Mouse (Mus musculus) embryonic fibroblast, embryonic 13.5 days (primary cell): Measurements from ENCODE around the gene Vstm4. TPM values are rescaled to one million over a fixed set of nuclear protein-coding genes. Genes with fewer than 3 reads are reported as not detected.

ENCODE experiments used
- H3K27ac ChIP-seq: 2 replicates; pipeline ENCODE4 v1.5.1; 2012; ENCODE audit warnings: low read length, control low read depth, inconsistent platforms; ENCODE audit not compliant: insufficient read depth
- H3K4me1 ChIP-seq: 2 replicates; pipeline ENCODE4 v1.6.1; 2011; ENCODE audit warnings: low read length; ENCODE audit not compliant: control insufficient read depth, insufficient read depth
- H3K4me3 ChIP-seq: 2 replicates; pipeline ENCODE4 v1.5.1; 2011; ENCODE audit warnings: mild to moderate bottlenecking, control low read depth, low read length; ENCODE audit not compliant: insufficient read depth
- CTCF ChIP-seq: IDR thresholded peaks from 2 replicates; pipeline ENCODE4 v1.5.1; 2011; ENCODE audit warnings: mild to moderate bottlenecking, control low read depth, low read length, moderate library complexity, borderline replicate concordance; ENCODE audit not compliant: insufficient read depth
- POLR2A ChIP-seq: IDR thresholded peaks from 2 replicates; pipeline ENCODE4 v1.6.1; 2011; ENCODE audit warnings: low read depth, mild to moderate bottlenecking, control low read depth, low read length, moderate library complexity
- polyA plus RNA-seq: library from polyadenylated mRNA; stranded (reverse); fragments of >200 nt; gene quantifications from 2 replicates; pipeline ENCODE4 v1.2.4, GENCODE M21; 2011; ENCODE audit warnings: low read depth; ENCODE audit not compliant: missing spikeins, insufficient read length

The Vstm4 gene
- polyA plus RNA-seq, 1 experiment, result 3.9 TPM

- no peaks in the 10 kb centered on the region for H3K4me1 ChIP-seq
- no peak overlapping the region for H3K27ac ChIP-seq
- H3K4me3 ChIP-seq, result no peak overlapping the region
- TF ChIP-seq CTCF (no peak), POLR2A (no peak)
Observed at GRCm38 (mm10) chr14:32858361-32858760, 1.8 kb downstream of the Vstm4 start.

GRCm38 (mm10) chr14:32858941-32859510, 2.5 kb downstream of the Vstm4 start:
- H3K27ac ChIP-seq, result no peak overlapping the region
- H3K4me1 ChIP-seq, result no peaks in the 10 kb centered on the region
- TF ChIP-seq POLR2A, result no peak
- no peak for TF ChIP-seq CTCF
- H3K4me3 ChIP-seq, result no peak overlapping the region

GRCm38 (mm10) chr14:32859831-32860569, 3.4 kb downstream of the Vstm4 start:
- H3K4me1 ChIP-seq, result no peaks in the 10 kb centered on the region
- no peak overlapping the region for H3K27ac ChIP-seq
- TF ChIP-seq POLR2A (no peak), CTCF (no peak)
- no peak overlapping the region for H3K4me3 ChIP-seq

- Histone ChIP-seq H3K27ac (no peak overlapping the region), H3K4me3 (no peak overlapping the region), H3K4me1 (no peaks in the 10 kb centered on the region)
- TF ChIP-seq CTCF, result no peak
- TF ChIP-seq POLR2A, result no peak
Observed at GRCm38 (mm10) chr14:32861149-32861581, 4.6 kb downstream of the Vstm4 start.

- Histone ChIP-seq H3K4me1 (no peaks in the 10 kb centered on the region), H3K27ac (no peak overlapping the region)
- no peak for TF ChIP-seq POLR2A
- TF ChIP-seq CTCF, result no peak
Observed at GRCm38 (mm10) chr14:32861656-32862055, 5.1 kb downstream of the Vstm4 start.

GRCm38 (mm10) chr14:32865331-32865730, 8.8 kb downstream of the Vstm4 start:
- no peak overlapping the region for H3K4me3 ChIP-seq
- H3K27ac ChIP-seq, result no peak overlapping the region
- TF ChIP-seq POLR2A (no peak), CTCF (no peak)

More at GRCm38 (mm10) chr14:32861656-32862055, 5.1 kb downstream of the Vstm4 start:
- H3K4me3 ChIP-seq, result no peak overlapping the region

GRCm38 (mm10) chr14:32871963-32872362, 15.4 kb downstream of the Vstm4 start:
- TF ChIP-seq CTCF, result no peak
- TF ChIP-seq POLR2A, result no peak
- H3K27ac ChIP-seq, result no peak overlapping the region
- no peak overlapping the region for H3K4me3 ChIP-seq
- H3K4me1 ChIP-seq, result no peaks in the 10 kb centered on the region

More at GRCm38 (mm10) chr14:32865331-32865730, 8.8 kb downstream of the Vstm4 start:
- no peaks in the 10 kb centered on the region for H3K4me1 ChIP-seq

- Histone ChIP-seq H3K27ac (no peak overlapping the region), H3K4me1 (no peaks in the 10 kb centered on the region), H3K4me3 (no peak overlapping the region)
- TF ChIP-seq CTCF (no peak), POLR2A (no peak)
Observed at GRCm38 (mm10) chr14:32877549-32877948, 21.0 kb downstream of the Vstm4 start.

GRCm38 (mm10) chr14:32880332-32880731, 23.8 kb downstream of the Vstm4 start:
- Histone ChIP-seq H3K4me3 (no peak overlapping the region), H3K4me1 (no peaks in the 10 kb centered on the region), H3K27ac (no peak overlapping the region)
- no peak for TF ChIP-seq CTCF

GRCm38 (mm10) chr14:32881693-32882092, 25.1 kb downstream of the Vstm4 start:
- Histone ChIP-seq H3K4me1 (no peaks in the 10 kb centered on the region), H3K27ac (no peak overlapping the region), H3K4me3 (no peak overlapping the region)
- no peak for TF ChIP-seq CTCF
- TF ChIP-seq POLR2A, result no peak
